Mouse (Mus musculus) ES-E14 (cell line): ENCODE data around the gene Nhlh1. TPM values are rescaled to one million over a fixed set of nuclear protein-coding genes. Genes with fewer than 3 reads are reported as not detected.

Experiments
- DNase-seq: peaks from one replicate; pipeline ENCODE4 v3.0.0-alpha.2; 2013; ENCODE audit warnings: low read depth, low spot score
- H3K27ac ChIP-seq: 2 replicates; pipeline ENCODE4 v1.5.1; 2012; ENCODE audit warnings: low read depth, mild to moderate bottlenecking, low read length, moderate library complexity, mixed read lengths; ENCODE audit not compliant: poor library complexity, insufficient read depth, severe bottlenecking
- H3K36me3 ChIP-seq: 2 replicates; pipeline ENCODE4 v1.6.1; 2012; ENCODE audit warnings: mild to moderate bottlenecking, low read length, moderate library complexity, mixed read lengths; ENCODE audit not compliant: control insufficient read depth, poor library complexity, insufficient read depth, severe bottlenecking
- H3K4me1 ChIP-seq, 2 experiments: fragments of 150-350 bp in 1 of 2; sonication (generic) in 1 of 2; 2 replicates each; pipeline ENCODE4 v1.6.1; 2012; ENCODE audit warnings: low read length in 2 of 2, mild to moderate bottlenecking in 1 of 2, mixed read lengths in 1 of 2; ENCODE audit not compliant: control insufficient read depth in 2 of 2, insufficient read depth in 2 of 2, poor library complexity in 1 of 2
- H3K4me3 ChIP-seq, 2 experiments: fragments of 150-350 bp in 1 of 2; sonication (generic) in 1 of 2; 2 replicates each; pipeline ENCODE4 v1.5.1; 2012; ENCODE audit warnings: low read length in 2 of 2, low read depth in 1 of 2, mild to moderate bottlenecking in 1 of 2, mixed read lengths in 1 of 2; ENCODE audit not compliant: insufficient read depth in 1 of 2, poor library complexity in 1 of 2, severe bottlenecking in 1 of 2
- H3K9ac ChIP-seq: 2 replicates; pipeline ENCODE4 v1.6.1; 2012; ENCODE audit warnings: low read depth, mild to moderate bottlenecking, low read length, mixed read lengths; ENCODE audit not compliant: poor library complexity, insufficient read depth, severe bottlenecking
- H3K9me3 ChIP-seq: fragments of 150-350 bp; sonication (generic); 2 replicates; pipeline ENCODE4 v1.6.1; 2012; ENCODE audit warnings: low read depth, mild to moderate bottlenecking, low read length; ENCODE audit not compliant: control insufficient read depth, insufficient read depth
- CHD2 ChIP-seq: IDR thresholded peaks from 2 replicates; pipeline ENCODE4 v1.6.1; 2014; ENCODE audit warnings: mild to moderate bottlenecking, low read depth, low read length, inconsistent platforms
- HCFC1 ChIP-seq: IDR thresholded peaks from 2 replicates; pipeline ENCODE4 v1.6.1; 2012; ENCODE audit warnings: low read length, inconsistent platforms, borderline replicate concordance; ENCODE audit not compliant: insufficient read depth
- MAFK ChIP-seq: IDR thresholded peaks from 2 replicates; pipeline ENCODE4 v1.6.1; 2014; ENCODE audit warnings: mild to moderate bottlenecking, low read depth, low read length, inconsistent platforms; ENCODE audit not compliant: insufficient read depth
- ZC3H11A ChIP-seq: IDR thresholded peaks from 2 replicates; pipeline ENCODE4 v1.6.1; 2012; ENCODE audit warnings: low read depth, mild to moderate bottlenecking, inconsistent platforms, low read length, borderline replicate concordance
- ZNF384 ChIP-seq: IDR thresholded peaks from 2 replicates; pipeline ENCODE4 v1.6.1; 2012; ENCODE audit warnings: low read depth, low read length, inconsistent platforms
- in situ Hi-C, 2 experiments: fragments of 600-800 bp; cut with MboI; formaldehyde crosslinking; loops; one replicate each; pipeline ENCODE4 v1.15.1; 2025; ENCODE audit warnings: low sequenced_read_pairs in 2 of 2, inconsistent platforms in 1 of 2; ENCODE audit not compliant: unreplicated experiment in 2 of 2
- total RNA-seq: library from RNA; depleted of rRNA; stranded (reverse); fragments of 300-350 nt; gene quantifications from 2 replicates; pipeline ENCODE4 v1.2.3, GENCODE M21; 2012

Nhlh1 gene
- total RNA-seq, 1 experiment: not detected

DNA sequence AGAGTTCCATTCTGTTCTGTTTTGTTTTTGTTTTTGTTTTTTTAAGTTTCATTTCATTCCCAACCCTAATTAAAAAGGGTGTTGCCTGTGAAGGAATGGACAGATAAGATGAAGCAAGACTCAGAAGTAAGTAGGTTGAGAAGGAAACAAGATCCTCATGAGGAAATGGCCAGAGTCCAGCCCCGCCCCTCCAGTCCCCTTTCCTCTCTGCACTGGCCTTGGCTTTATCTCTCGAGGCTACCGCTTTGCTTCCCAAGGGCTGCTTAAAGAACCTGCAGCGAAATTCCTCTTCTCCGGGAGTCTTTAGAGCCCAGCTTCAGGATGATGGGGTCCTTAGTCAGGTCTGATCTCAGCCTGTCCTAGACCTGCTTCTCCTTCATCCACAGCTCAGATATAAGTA is 20.6 kb upstream of the Nhlh1 start:
- in situ Hi-C loops: no loop called here
- Histone ChIP-seq H3K27ac (no peak overlapping the region), H3K4me1 (peaks cover 0 to 2% of the 10 kb centered on the region in 2 experiments; a peak in 1 of 4 replicates), H3K9me3 (no peaks in the 10 kb centered on the region), H3K9ac (no peak overlapping the region), H3K4me3 (no peak overlapping the region), H3K36me3 (peaks cover 16% of the 10 kb centered on the region)
- TF ChIP-seq ZNF384: no peak
- TF ChIP-seq CHD2: no peak
- no peak for TF ChIP-seq MAFK
- no peak for TF ChIP-seq HCFC1
- TF ChIP-seq ZC3H11A: no peak
- DNase-seq: no peak

DNA sequence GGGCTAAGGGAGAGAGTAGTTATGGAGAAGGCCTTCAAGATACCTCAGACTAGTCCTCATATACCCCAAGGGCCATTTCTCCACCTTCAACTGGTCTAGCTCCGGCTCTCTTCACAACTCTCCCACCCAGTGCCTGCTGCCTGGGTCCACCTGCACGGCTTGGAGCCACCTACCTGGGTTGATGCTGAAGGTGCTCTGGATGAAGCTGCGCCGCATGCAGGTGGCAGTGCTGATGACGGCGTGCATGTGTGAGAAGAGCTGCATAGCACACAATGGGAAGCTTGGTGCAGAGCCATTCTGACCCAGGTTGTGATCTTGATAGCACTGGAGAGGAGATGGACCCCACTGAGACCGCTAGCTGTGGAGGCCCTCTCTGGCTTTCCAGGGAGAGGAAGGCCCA is 15.2 kb upstream of the Nhlh1 start:
- Histone ChIP-seq H3K9ac (no peak overlapping the region), H3K4me1 (no peaks in the 10 kb centered on the region), H3K27ac (no peak overlapping the region), H3K36me3 (peaks cover 49% of the 10 kb centered on the region), H3K9me3 (no peaks in the 10 kb centered on the region), H3K4me3 (no peak overlapping the region)
- in situ Hi-C loops: no loop called here
- no peak for DNase-seq
- TF ChIP-seq CHD2 (no peak), MAFK (no peak), ZNF384 (no peak), HCFC1 (no peak), ZC3H11A (no peak)

DNA sequence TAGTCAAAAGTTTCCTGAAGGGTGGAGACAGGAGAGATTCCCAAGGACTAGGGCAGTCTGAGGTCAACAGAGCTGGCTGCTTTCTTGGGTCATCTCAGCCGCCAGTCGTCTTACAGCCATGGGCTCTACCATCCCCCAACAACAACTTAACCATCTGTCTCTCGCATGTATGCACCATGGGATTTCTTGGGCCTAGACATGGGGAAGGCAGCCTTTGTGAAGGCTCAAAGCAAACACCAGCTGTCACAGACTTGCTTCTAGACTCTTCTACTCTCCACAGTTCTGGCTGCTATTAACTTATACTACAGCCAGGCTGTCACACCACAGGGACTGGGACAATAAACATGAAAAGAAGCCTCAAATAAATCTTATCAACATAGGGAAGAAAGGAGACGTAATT is 14.2 kb upstream of the Nhlh1 start:
- in situ Hi-C loops: no loop called here
- no peak for DNase-seq
- Histone ChIP-seq H3K9ac (no peak overlapping the region), H3K36me3 (peaks cover 56% of the 10 kb centered on the region), H3K4me3 (no peak overlapping the region), H3K4me1 (no peaks in the 10 kb centered on the region), H3K9me3 (no peaks in the 10 kb centered on the region), H3K27ac (no peak overlapping the region)
- no peak for TF ChIP-seq HCFC1
- TF ChIP-seq MAFK: no peak
- TF ChIP-seq CHD2: no peak
- no peak for TF ChIP-seq ZNF384
- no peak for TF ChIP-seq ZC3H11A

DNA sequence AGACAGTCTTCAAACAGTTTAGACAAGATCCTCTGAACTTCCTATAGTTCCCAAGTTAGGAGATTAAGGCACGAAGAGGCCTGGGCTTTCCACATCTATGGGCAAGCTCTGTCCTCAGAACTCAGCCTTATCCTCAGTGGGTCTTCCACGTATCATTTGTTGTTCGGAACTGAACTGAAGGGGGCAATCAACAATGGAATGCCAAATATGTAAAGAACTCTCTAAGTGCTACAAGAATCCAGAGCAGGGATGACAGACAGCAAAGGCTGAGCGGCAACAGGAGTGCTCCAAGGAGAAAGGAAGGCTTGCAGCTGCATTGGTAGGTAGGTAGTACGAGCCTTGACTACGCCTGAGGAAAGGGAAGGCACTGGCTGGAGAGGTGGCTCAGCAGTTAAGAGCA is 12.9 kb upstream of the Nhlh1 start:
- Histone ChIP-seq H3K4me3 (no peak overlapping the region), H3K36me3 (peaks cover 63% of the 10 kb centered on the region), H3K4me1 (no peaks in the 10 kb centered on the region; a peak in 1 of 4 replicates), H3K27ac (no peak overlapping the region), H3K9me3 (no peaks in the 10 kb centered on the region), H3K9ac (no peak overlapping the region)
- in situ Hi-C loops: no loop called here
- no peak for DNase-seq
- TF ChIP-seq ZNF384: no peak

DNA sequence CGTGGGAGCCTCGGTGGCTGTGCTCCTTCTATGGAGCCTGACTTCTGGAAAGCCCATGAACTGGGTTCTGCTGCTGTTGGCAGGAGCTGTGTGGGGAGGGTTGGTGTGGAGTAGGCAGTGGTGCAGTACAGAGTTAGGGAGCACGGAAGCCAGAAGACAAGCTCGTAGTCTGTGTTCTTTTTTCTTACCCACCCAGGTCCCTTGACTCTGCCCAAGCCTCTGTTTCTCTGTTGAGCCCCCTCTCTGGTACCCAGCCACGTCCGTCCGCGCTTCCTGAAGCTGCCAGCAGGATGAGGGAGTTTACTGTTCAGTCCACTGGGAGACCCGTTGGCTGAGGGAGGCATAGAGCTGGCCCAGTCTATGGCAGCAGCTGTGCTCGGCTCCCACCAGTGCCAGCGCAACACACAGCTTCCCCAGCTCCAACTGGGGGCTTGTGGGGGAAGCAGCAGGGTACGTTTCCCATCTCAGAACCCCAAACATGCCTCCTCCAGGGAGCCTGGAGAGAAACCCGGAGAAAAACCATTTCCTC is 7.3 kb upstream of the Nhlh1 start:
- no peak for DNase-seq
- Histone ChIP-seq H3K27ac (no peak overlapping the region), H3K4me3 (no peak overlapping the region), H3K9ac (no peak overlapping the region), H3K4me1 (peaks cover 0 to 8% of the 10 kb centered on the region in 2 experiments; a peak in 2 of 4 replicates), H3K9me3 (no peaks in the 10 kb centered on the region), H3K36me3 (peaks cover 29% of the 10 kb centered on the region)
- TF ChIP-seq ZNF384 (no peak), MAFK (no peak), HCFC1 (no peak), CHD2 (no peak)
- in situ Hi-C loops: no loop called here
